Mouse (Mus musculus) liver, embryonic 18 days (tissue): ENCODE data around the gene Trex2. TPM values are rescaled to one million over a fixed set of nuclear protein-coding genes. Genes with fewer than 3 reads are reported as not detected.

ENCODE experiments used
- polyA plus RNA-seq: library from polyadenylated mRNA; depleted of rRNA; stranded (reverse); fragments of >200 nt; gene quantifications from 2 replicates; pipeline ENCODE4 v1.2.3, GENCODE M21; 2012; rRNA removed

Gene Trex2
- not detected in 2 replicates for polyA plus RNA-seq

DNA sequence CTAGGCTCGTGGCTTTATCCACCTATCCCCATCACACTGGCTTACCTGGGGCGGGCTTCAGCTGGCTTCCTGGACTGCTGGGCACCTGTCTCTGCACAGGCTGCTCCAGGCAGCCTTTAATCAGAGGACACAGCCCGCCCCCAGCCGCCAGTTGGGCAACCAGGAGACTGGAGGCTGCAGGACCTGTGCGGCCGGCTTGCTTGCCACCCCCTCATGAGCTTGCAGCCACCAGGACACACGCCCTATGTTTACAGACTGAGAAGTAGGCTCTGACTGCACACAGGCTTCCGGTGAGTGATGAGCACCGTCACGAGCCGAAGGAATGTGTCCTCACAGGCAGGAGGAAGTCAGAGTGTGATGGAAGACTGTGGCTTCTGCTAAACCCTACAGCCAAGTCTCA lies at the start of gene Trex2:
TSS of gene Trex2 (minus strand) at position 93 of the 400 bp plus-strand sequence.

DNA sequence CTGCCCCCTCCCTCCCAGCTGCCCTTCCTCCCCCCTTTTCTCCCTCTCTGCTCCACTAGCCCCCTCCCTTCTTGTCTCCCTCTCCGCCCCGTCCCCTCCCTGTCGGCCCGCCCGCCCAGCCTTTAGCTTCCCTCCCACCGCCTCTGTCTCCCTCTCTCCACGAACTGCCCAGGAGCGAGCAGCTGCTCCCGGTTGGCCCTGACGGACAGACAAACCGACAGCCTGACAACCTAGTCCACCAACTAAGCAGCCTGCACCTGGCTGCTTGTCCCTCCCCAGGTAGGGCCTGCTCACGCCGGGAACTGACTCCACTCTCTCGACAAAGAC lies 48.3 kb upstream of the Trex2 start, which contains the start of gene Bgn:
TSS of gene Bgn (plus strand) at position 119 of the 327 bp plus-strand sequence.

DNA sequence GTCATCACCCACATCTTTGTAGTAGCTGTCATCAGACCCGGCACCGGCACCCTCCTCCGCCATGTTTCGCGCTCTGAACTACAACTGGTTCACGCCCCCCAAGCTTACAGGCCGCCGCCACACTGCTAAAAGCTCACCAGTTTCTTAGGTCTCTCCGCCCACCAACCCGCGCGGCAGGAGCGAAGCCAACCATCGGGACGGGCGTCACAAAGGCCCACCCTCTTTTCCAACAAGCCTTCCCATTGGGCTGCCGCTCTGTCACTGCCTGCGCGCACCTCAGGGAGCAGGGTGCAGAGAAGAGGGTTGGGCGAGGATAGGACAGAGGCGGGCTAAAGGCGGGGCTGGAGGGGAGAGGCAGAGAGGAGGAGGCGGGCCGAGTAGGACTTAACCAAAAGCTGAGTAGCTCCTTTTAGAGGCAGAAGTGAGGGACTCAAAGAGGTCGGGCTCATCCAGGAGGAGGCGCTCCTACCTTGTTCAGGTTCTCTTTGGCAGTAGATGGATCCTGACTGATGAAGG lies 23.8 kb upstream of the Trex2 start, which contains the start of gene Haus7:
TSS of gene Haus7 (minus strand) at position 168 of the 516 bp plus-strand sequence.

DNA sequence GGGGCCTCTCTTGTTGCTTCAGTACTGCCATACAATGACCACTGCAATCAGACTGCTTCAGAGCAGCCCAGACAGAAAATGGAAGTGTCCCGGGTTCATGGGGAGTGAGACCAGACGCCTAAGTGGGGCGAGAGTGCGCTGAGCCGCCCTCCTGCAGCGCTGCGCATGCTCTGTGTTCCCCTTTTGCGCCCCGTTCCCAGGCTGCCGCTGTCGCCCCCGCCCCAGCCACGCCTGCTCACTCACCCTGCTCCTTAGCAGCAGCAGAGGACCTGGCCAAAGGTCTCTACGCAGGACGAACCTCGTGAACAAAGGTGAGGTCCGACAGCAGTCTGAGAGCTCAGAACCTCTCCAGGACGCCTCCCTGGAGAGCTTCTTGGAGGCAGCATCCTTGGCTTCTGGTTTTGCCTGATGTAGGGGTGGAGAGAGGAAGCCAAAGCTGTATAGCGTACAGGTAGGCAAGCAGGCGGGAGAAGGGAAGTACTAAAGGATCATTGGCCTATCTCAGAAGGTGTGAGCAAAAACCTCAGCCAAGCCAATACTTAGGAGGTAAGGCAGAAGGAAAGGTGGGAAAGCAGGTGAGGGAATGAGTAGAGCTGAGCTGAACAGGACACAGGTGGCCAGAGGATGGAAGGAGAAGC lies 24.1 kb downstream of the Trex2 start, which contains the start of gene Zfp92:
TSS of gene Zfp92 (plus strand) at position 217 of the 638 bp plus-strand sequence.

DNA sequence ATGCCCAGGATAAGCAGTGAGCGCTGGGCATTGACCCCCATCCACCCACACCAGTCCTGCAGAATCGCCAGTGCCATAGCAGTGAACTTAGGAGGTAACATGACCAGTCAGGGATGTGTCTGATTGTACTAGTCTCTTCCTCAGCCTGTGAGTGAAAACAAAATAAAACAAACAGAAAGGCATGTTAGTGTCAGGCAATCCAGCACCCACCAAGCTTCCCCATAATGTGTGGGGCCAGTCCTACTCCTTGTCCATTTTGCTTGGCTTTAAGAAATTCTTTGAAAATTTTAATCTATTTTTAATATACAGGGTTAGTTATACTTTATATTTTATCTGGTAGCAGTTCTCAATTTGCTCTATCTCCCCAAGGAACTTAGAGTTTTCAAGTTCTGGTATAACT lies 36.5 kb downstream of the Trex2 start, which contains the start of gene Gm18336:
TSS of gene Gm18336 (minus strand) at position 101 of the 400 bp plus-strand sequence.

Other genes starting within 250 kb of the Trex2 start
- gene Xlr3b, start 243.1 kb downstream of the Trex2 start, polyA plus RNA-seq: 6.0 and 6.9 TPM in 2 replicates
- 0.87 and 3.3 TPM in 2 replicates for gene Xlr4b, start 221.0 kb downstream of the Trex2 start, polyA plus RNA-seq
- 2.0 and 2.2 TPM in 2 replicates for gene F8a, start 207.1 kb downstream of the Trex2 start, polyA plus RNA-seq
- gene Xlr4c, start 192.2 kb downstream of the Trex2 start, polyA plus RNA-seq: 0.19 and 0.41 TPM in 2 replicates
- not detected in 2 replicates for gene Xlr3c, start 170.0 kb downstream of the Trex2 start, polyA plus RNA-seq
- 0.13 and 0.38 TPM in 2 replicates for gene Xlr5a, start 142.4 kb downstream of the Trex2 start, polyA plus RNA-seq
- not detected in 2 replicates for gene Xlr5c, start 142.4 kb downstream of the Trex2 start, polyA plus RNA-seq
- not detected in 2 replicates for gene Gm45015, start 98.5 kb downstream of the Trex2 start, polyA plus RNA-seq
- 5.3 and 6.1 TPM in 2 replicates for gene Zfp275, start 92.7 kb downstream of the Trex2 start, polyA plus RNA-seq
- gene Gm18336, start 36.6 kb downstream of the Trex2 start, polyA plus RNA-seq: not detected in 2 replicates
- gene Zfp92, start 24.2 kb downstream of the Trex2 start, polyA plus RNA-seq: 0.01 TPM in 2 replicates
- gene Haus7, start 23.7 kb upstream of the Trex2 start, polyA plus RNA-seq: 19.4 and 21.1 TPM in 2 replicates
- 31.1 and 33.2 TPM in 2 replicates for gene Bgn, start 48.3 kb upstream of the Trex2 start, polyA plus RNA-seq
- not detected in 2 replicates for gene Atp2b3, start 67.7 kb upstream of the Trex2 start, polyA plus RNA-seq
- gene Dusp9, start 204.1 kb upstream of the Trex2 start, polyA plus RNA-seq: 3.5 and 6.0 TPM in 2 replicates
- gene Pnck, start 224.8 kb upstream of the Trex2 start, polyA plus RNA-seq: 0.82 and 1.1 TPM in 2 replicates
- 3.0 TPM in 2 replicates for gene Slc6a8, start 237.8 kb upstream of the Trex2 start, polyA plus RNA-seq